Mouse (Mus musculus) liver, postnatal 0 days (tissue): ENCODE data around the gene Rpp40.

Experiments
- CTCF ChIP-seq: sonication (generic); IDR thresholded peaks from 2 replicates; pipeline ENCODE4 v1.5.1; 2016; ENCODE audit warnings: antibody characterized with exemption, low read depth
- EP300 ChIP-seq: IDR thresholded peaks from 2 replicates; pipeline ENCODE4 v1.6.1; 2016; ENCODE audit warnings: antibody characterized with exemption, low read depth, mild to moderate bottlenecking

- TF ChIP-seq CTCF (no peak), EP300 (no peak)
Measured at GRCm38 (mm10) chr13:35939871-35940665, 33.9 kb upstream of the Rpp40 start.
